Mouse (Mus musculus) myocyte (in vitro differentiated cells): Measurements from ENCODE around the gene Slc7a7. TPM values are rescaled to one million over a fixed set of nuclear protein-coding genes. Genes with fewer than 3 reads are reported as not detected.
A peak's percentile ranks its signal among the peaks of the same experiment; 100 is the strongest.

Experiments used
- H3K27me3 ChIP-seq: one replicate; pipeline ENCODE4 v1.6.1; 2011; ENCODE audit not compliant: control insufficient read depth, insufficient read depth, insufficient read length
- H3K36me3 ChIP-seq: one replicate; pipeline ENCODE4 v1.6.1; 2011; ENCODE audit not compliant: control insufficient read depth, insufficient read depth
- H3K4me2 ChIP-seq: one replicate; pipeline ENCODE4 v1.6.1; 2011; ENCODE audit warnings: low read depth, control low read depth
- H3K4me3 ChIP-seq: one replicate; pipeline ENCODE4 v1.5.1; 2011; ENCODE audit warnings: mild to moderate bottlenecking, control low read depth, moderate library complexity
- H3K79me2 ChIP-seq: one replicate; pipeline ENCODE4 v1.6.1; 2011; ENCODE audit not compliant: control insufficient read depth, insufficient read depth
- H3ac ChIP-seq: one replicate; pipeline ENCODE4 v1.6.1; 2011; ENCODE audit not compliant: control insufficient read depth, insufficient read length
- CEBPB ChIP-seq: IDR thresholded peaks from 2 replicates; pipeline ENCODE4 v1.6.1; 2011; ENCODE audit warnings: mild to moderate bottlenecking, moderate library complexity; ENCODE audit not compliant: poor library complexity, insufficient read depth, severe bottlenecking
- E2F4 ChIP-seq: IDR thresholded peaks from one replicate; pipeline ENCODE4 v1.6.1; 2011; ENCODE audit warnings: mild to moderate bottlenecking, control low read depth, moderate library complexity; ENCODE audit not compliant: insufficient read depth
- MAX ChIP-seq: IDR thresholded peaks from one replicate; pipeline ENCODE4 v1.6.1; 2011; ENCODE audit warnings: low read depth, mild to moderate bottlenecking, control low read depth
- MYOD1 ChIP-seq, 3 experiments: IDR thresholded peaks; one replicate each; pipeline ENCODE4 v1.6.1; 2011; ENCODE audit warnings: control low read depth in 2 of 3, low read depth in 2 of 3, mild to moderate bottlenecking in 2 of 3, moderate library complexity in 1 of 3; ENCODE audit not compliant: insufficient read length in 2 of 3, control insufficient read depth in 1 of 3
- MYOG ChIP-seq, 3 experiments: IDR thresholded peaks; one replicate each; pipeline ENCODE4 v1.6.1; 2011; ENCODE audit warnings: control low read depth in 2 of 3, low read depth in 2 of 3, mild to moderate bottlenecking in 2 of 3; ENCODE audit not compliant: insufficient read length in 2 of 3, control insufficient read depth in 1 of 3, insufficient read depth in 1 of 3
- POLR2A ChIP-seq: IDR thresholded peaks from one replicate; pipeline ENCODE4 v1.6.1; 2011; ENCODE audit warnings: low read depth, mild to moderate bottlenecking, control low read depth, moderate library complexity; ENCODE audit not compliant: insufficient read length
- POLR2AphosphoS2 ChIP-seq: IDR thresholded peaks from one replicate; pipeline ENCODE4 v1.6.1; 2011; ENCODE audit warnings: low read depth, control low read depth; ENCODE audit not compliant: insufficient read length
- REST ChIP-seq: IDR thresholded peaks from one replicate; pipeline ENCODE4 v1.6.1; 2011; ENCODE audit warnings: mild to moderate bottlenecking, control low read depth, moderate library complexity; ENCODE audit not compliant: insufficient read depth, insufficient read length
- SRF ChIP-seq: IDR thresholded peaks from one replicate; pipeline ENCODE4 v1.6.1; 2011; ENCODE audit warnings: low read depth; ENCODE audit not compliant: control insufficient read depth, insufficient read length
- TCF12 ChIP-seq: IDR thresholded peaks from one replicate; pipeline ENCODE4 v1.6.1; 2011; ENCODE audit warnings: mild to moderate bottlenecking, control low read depth; ENCODE audit not compliant: poor library complexity, insufficient read depth, severe bottlenecking
- TCF3 ChIP-seq: IDR thresholded peaks from one replicate; pipeline ENCODE4 v1.6.1; 2011; ENCODE audit warnings: low read depth, control low read depth; ENCODE audit not compliant: insufficient read length
- USF1 ChIP-seq: IDR thresholded peaks from one replicate; pipeline ENCODE4 v1.6.1; 2011; ENCODE audit warnings: low read depth, mild to moderate bottlenecking, control low read depth, moderate library complexity
- polyA plus RNA-seq: library from polyadenylated mRNA; unstranded; fragments of >200 nt; fragmentation: generic; extraction: Trizol; gene quantifications from one replicate; pipeline ENCODE4 v1.2.1, GENCODE M21; 2012; ENCODE audit warnings: missing spikeins

The Slc7a7 gene
- polyA plus RNA-seq, 1 experiment: 6.8 TPM

GRCm38 (mm10) chr14:54415241-54416020 lies 2.1 kb downstream of the Slc7a7 start:
- H3K4me2 ChIP-seq: no peak overlapping the region

DNA sequence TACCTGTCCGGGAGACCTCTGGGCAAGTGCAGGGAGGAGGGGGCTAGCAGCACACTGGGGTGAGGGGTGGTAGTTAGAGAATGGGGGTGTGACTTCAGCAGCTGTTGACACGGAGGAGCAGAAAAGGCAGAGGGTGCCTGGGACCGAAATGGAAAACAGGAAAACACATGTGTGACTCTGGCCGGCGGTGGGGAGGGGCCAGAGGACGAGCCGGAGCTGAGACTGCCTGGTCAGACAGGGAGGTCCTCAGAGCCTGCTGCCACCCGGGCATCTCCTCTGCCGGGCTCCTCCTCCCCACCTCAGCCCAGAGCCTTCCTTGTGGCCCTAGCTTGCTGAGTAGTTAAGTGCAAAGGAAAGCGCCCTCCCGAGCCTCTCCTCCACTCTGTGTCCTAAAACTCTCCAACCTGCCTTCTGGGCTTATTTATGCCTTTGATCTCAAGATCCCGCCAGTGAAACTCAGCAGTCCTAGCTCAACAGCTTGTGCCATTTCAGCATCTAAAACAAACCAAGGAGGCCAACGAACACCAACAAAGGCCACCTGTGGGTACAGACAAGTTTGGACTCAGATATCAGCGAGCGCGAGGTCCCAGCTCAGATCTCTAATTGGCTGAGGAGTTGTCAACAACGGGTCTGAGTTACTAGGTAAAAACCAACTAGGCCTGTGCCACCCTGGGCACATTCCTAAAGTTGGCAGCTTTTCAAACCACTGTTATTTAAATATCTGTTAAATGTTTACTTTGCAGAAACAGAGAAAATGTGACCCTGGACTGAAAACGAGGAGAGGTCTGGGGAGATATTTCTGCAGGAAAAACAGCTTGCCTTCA lies 3.5 kb downstream of the Slc7a7 start:
- Histone ChIP-seq H3K4me2 (peak overlapping the region; percentile 14), H3K79me2 (no peaks in the 10 kb centered on the region), H3K27me3 (no peaks in the 10 kb centered on the region), H3ac (no peak overlapping the region), H3K36me3 (no peaks in the 10 kb centered on the region), H3K4me3 (no peak overlapping the region)
- peak in 1 of 3 experiments; percentile 13 for TF ChIP-seq MYOG (IDR thresholded peaks at IDR 0.05; ENCODE audit: control insufficient read depth in 1 of 3, insufficient read depth in 1 of 3, insufficient read length in 2 of 3, low read depth in 2 of 3)
- no peak for TF ChIP-seq POLR2A
- TF ChIP-seq POLR2AphosphoS2: no peak
- no peak for TF ChIP-seq MAX
- TF ChIP-seq E2F4: no peak
- no peak for TF ChIP-seq TCF12
- no peak for TF ChIP-seq REST
- TF ChIP-seq USF1: no peak
- TF ChIP-seq SRF: no peak
- TF ChIP-seq CEBPB: no peak
- TF ChIP-seq MYOD1 (IDR thresholded peaks at IDR 0.05; ENCODE audit: control insufficient read depth in 1 of 3, insufficient read length in 2 of 3, low read depth in 2 of 3): peak in 1 of 3 experiments; percentile 34

More at GRCm38 (mm10) chr14:54415241-54416020, 2.1 kb downstream of the Slc7a7 start:
- no peak for TF ChIP-seq TCF3
- TF ChIP-seq USF1: no peak
- TF ChIP-seq POLR2A: no peak
- no peak for TF ChIP-seq E2F4
- no peak for TF ChIP-seq REST
- no peak for TF ChIP-seq MYOD1 (IDR thresholded peaks at IDR 0.05; ENCODE audit: control insufficient read depth in 1 of 3, insufficient read length in 2 of 3, low read depth in 2 of 3)
- no peak for TF ChIP-seq POLR2AphosphoS2
- no peak for TF ChIP-seq MAX
- H3K79me2 ChIP-seq: no peaks in the 10 kb centered on the region
- H3K27me3 ChIP-seq: no peaks in the 10 kb centered on the region
- H3ac ChIP-seq: no peak overlapping the region
- no peak overlapping the region for H3K4me3 ChIP-seq
- H3K36me3 ChIP-seq: no peaks in the 10 kb centered on the region

DNA sequence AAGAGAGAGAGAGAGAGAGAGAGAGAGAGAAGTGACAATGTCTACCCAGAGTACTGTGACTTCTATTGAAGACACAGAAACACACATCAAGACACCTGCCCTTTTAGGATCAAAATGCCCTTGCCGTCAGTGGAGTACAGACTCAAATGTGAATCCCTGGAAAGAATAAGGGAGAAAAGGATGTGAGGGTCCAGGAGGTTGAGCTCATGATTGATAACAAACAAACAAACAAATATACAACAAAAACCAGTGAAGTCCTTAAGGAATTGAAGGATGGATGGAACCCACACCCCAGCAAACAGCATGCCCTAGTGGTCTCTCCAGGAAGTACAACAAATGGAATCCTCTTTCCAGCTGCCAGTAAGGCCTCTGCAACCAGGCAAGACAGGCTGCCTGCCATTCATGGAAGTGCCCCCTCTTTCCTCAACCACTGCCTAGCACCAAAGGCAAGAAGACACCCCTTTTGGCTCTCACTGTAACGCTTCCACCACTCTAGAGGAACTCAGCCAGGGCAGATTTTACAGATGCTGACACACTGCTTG lies 4.9 kb downstream of the Slc7a7 start:
- no peaks in the 10 kb centered on the region for H3K79me2 ChIP-seq
- H3K4me2 ChIP-seq: no peak overlapping the region
- H3K4me3 ChIP-seq: no peak overlapping the region
- no peak overlapping the region for H3ac ChIP-seq
- no peaks in the 10 kb centered on the region for H3K27me3 ChIP-seq
- H3K36me3 ChIP-seq: no peaks in the 10 kb centered on the region
- TF ChIP-seq TCF3 (no peak), REST (no peak), MAX (no peak), TCF12 (no peak), CEBPB (no peak), SRF (no peak), MYOD1 (IDR thresholded peaks at IDR 0.05; ENCODE audit: control insufficient read depth in 1 of 3, insufficient read length in 2 of 3, low read depth in 2 of 3) (no peak), E2F4 (no peak), POLR2AphosphoS2 (no peak), USF1 (no peak), POLR2A (no peak), MYOG (IDR thresholded peaks at IDR 0.05; ENCODE audit: control insufficient read depth in 1 of 3, insufficient read depth in 1 of 3, insufficient read length in 2 of 3, low read depth in 2 of 3) (no peak)

GRCm38 (mm10) chr14:54412000-54412576 lies 5.5 kb downstream of the Slc7a7 start:
- Histone ChIP-seq H3K4me3 (no peak overlapping the region), H3ac (no peak overlapping the region), H3K27me3 (no peaks in the 10 kb centered on the region), H3K36me3 (no peaks in the 10 kb centered on the region), H3K4me2 (no peak overlapping the region), H3K79me2 (no peaks in the 10 kb centered on the region)
- TF ChIP-seq CEBPB (no peak), TCF3 (no peak), POLR2AphosphoS2 (no peak), MYOD1 (IDR thresholded peaks at IDR 0.05; ENCODE audit: control insufficient read depth in 1 of 3, insufficient read length in 2 of 3, low read depth in 2 of 3) (no peak), REST (no peak), POLR2A (no peak), MAX (no peak), TCF12 (no peak), USF1 (no peak)
